Comparison of ENCODE assay signal across 8 mouse cellular contexts in the genomic region with DNA sequence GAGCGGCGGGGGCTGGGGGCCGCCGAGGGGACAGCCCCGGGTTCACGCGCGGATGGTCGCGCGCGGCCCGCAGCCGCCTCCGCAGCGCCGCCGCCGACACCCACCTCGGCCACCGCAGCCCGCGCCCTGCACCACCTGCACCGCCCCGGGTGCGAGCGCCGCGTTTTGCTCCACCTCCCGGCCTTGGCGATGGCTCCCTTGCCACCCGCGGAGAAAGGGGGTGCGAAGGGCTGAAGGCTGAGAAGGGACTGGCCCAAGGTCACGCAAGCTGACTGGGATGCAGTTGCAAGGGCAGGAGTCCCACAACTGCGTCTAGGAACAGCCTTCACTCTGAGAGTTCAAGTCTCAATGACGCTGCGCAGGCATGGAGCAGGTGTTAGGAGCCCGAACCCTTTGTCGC. TPM values are rescaled to one million over a fixed set of nuclear protein-coding genes. Genes with fewer than 3 reads are reported as not detected.
DNase-seq lines count a peak whose midpoint lies in the region; ATAC-seq and TF ChIP-seq lines count a peak whose summit lies in the region.

No protein-coding gene starts in this region.

- TF ChIP-seq POLR2A in MEL (IDR thresholded peaks at IDR 0.05; ENCODE audit: control insufficient read depth in 1 of 2, insufficient read depth in 1 of 2, low read depth in 1 of 2, low read length in 2 of 2, poor library complexity in 1 of 2): no peak

- TF ChIP-seq RAD21 in MEL (IDR thresholded peaks at IDR 0.05; ENCODE audit: low read depth, low read length): no peak

- peak overlapping the region; percentile 83 for H3K9ac ChIP-seq in heart, embryonic 14.5 days (ENCODE audit: low read length)
- H3K9ac ChIP-seq in MEL (ENCODE audit: control insufficient read depth, low read depth, low read length, poor library complexity, severe bottlenecking): peak overlapping the region; percentile 64
- H3K9ac ChIP-seq in embryonic facial prominence, embryonic 11.5 days (replicated peaks; ENCODE audit: low read length): peak overlapping the region; percentile 73
- peak overlapping the region; percentile 70 for H3K9ac ChIP-seq in intestine, postnatal 0 days (ENCODE audit: low read depth, low read length)
- peak overlapping the region; percentile 78 for H3K9ac ChIP-seq in midbrain, embryonic 13.5 days (replicated peaks)

- no peak for TF ChIP-seq EP300 in MEL (IDR thresholded peaks at IDR 0.05; ENCODE audit: low read depth in 1 of 2, low read length in 2 of 2)

- peaks cover 22 to 38% of the 10 kb centered on the region in 2 experiments for H3K4me1 ChIP-seq in heart, embryonic 14.5 days (ENCODE audit: control insufficient read depth in 2 of 2, insufficient read depth in 2 of 2, low read length in 2 of 2)
- no peaks in the 10 kb centered on the region for H3K4me1 ChIP-seq in MEL (ENCODE audit: control insufficient read depth in 1 of 2, insufficient read depth in 2 of 2, low read length in 2 of 2)
- H3K4me1 ChIP-seq in embryonic facial prominence, embryonic 11.5 days (ENCODE audit: control insufficient read depth, insufficient read depth, low read length): peaks cover 9% of the 10 kb centered on the region
- H3K4me1 ChIP-seq in intestine, postnatal 0 days (replicated peaks; ENCODE audit: control insufficient read depth, insufficient read depth, low read length): peaks cover 9% of the 10 kb centered on the region; the same call in 1 of the 2 replicates
- peaks cover 28% of the 10 kb centered on the region for H3K4me1 ChIP-seq in midbrain, embryonic 13.5 days (replicated peaks)

- H3K27me3 ChIP-seq in heart, embryonic 14.5 days (ENCODE audit: control insufficient read depth, insufficient read depth, low read length): no peaks in the 10 kb centered on the region
- no peaks in the 10 kb centered on the region for H3K27me3 ChIP-seq in MEL (ENCODE audit: control insufficient read depth in 1 of 2, insufficient read depth in 2 of 2, low read length in 2 of 2)
- no peaks in the 10 kb centered on the region for H3K27me3 ChIP-seq in embryonic facial prominence, embryonic 11.5 days (ENCODE audit: control insufficient read depth, insufficient read depth, low read length)
- no peaks in the 10 kb centered on the region for H3K27me3 ChIP-seq in intestine, postnatal 0 days (replicated peaks; ENCODE audit: control insufficient read depth, insufficient read depth, low read length)
- no peaks in the 10 kb centered on the region for H3K27me3 ChIP-seq in midbrain, embryonic 13.5 days

- peaks cover 26% of the 10 kb centered on the region for H3K36me3 ChIP-seq in heart, embryonic 14.5 days (ENCODE audit: control insufficient read depth, insufficient read depth, low read length)
- H3K36me3 ChIP-seq in MEL (ENCODE audit: control insufficient read depth in 1 of 2, insufficient read depth in 2 of 2, low read length in 2 of 2): peaks cover 0 to 2% of the 10 kb centered on the region in 2 experiments; a peak in 1 of 4 replicates
- H3K36me3 ChIP-seq in embryonic facial prominence, embryonic 11.5 days (replicated peaks; ENCODE audit: control insufficient read depth, insufficient read depth, low read depth, low read length): no peaks in the 10 kb centered on the region
- peaks cover 6% of the 10 kb centered on the region; the same call in 1 of the 2 replicates for H3K36me3 ChIP-seq in intestine, postnatal 0 days (ENCODE audit: control insufficient read depth, insufficient read depth)
- H3K36me3 ChIP-seq in midbrain, embryonic 13.5 days: peaks cover 19% of the 10 kb centered on the region

- WGBS in heart, embryonic 14.5 days: 3% methylated on average over 38 of the region's 40 CpGs
- WGBS in embryonic facial prominence, embryonic 11.5 days: 1% methylated on average over 37 of the region's 40 CpGs
- WGBS in intestine, postnatal 0 days: 3% methylated on average over 27 of the region's 40 CpGs
- 3% methylated on average over 30 of the region's 40 CpGs for WGBS in midbrain, embryonic 13.5 days

- H3K9me3 ChIP-seq in heart, embryonic 14.5 days (ENCODE audit: control insufficient read depth, low read length): no peaks in the 10 kb centered on the region
- H3K9me3 ChIP-seq in MEL (replicated peaks; ENCODE audit: insufficient read depth, low read length): no peaks in the 10 kb centered on the region
- H3K9me3 ChIP-seq in embryonic facial prominence, embryonic 11.5 days (replicated peaks; ENCODE audit: control insufficient read depth, low read length): no peaks in the 10 kb centered on the region
- H3K9me3 ChIP-seq in intestine, postnatal 0 days (ENCODE audit: control insufficient read depth): no peaks in the 10 kb centered on the region
- no peaks in the 10 kb centered on the region for H3K9me3 ChIP-seq in midbrain, embryonic 13.5 days

- TF ChIP-seq CTCF in MEL (IDR thresholded peaks at IDR 0.05 in 2 of 3, conservative IDR thresholded peaks at IDR 0.05 in 1 of 3; ENCODE audit: control insufficient read depth in 1 of 3, insufficient read depth in 1 of 3, low read depth in 2 of 3, low read length in 3 of 3, poor library complexity in 1 of 3, severe bottlenecking in 1 of 3): no peak
- TF ChIP-seq CTCF in intestine, postnatal 0 days (IDR thresholded peaks at IDR 0.05; ENCODE audit: low read depth): no peak

- H3K4me3 ChIP-seq in heart, embryonic 14.5 days (ENCODE audit: control insufficient read depth in 1 of 2, insufficient read depth in 1 of 2, low read depth in 1 of 2, low read length in 2 of 2): peak overlapping the region; percentile 46 to 64
- H3K4me3 ChIP-seq in MEL (ENCODE audit: control insufficient read depth in 1 of 2, insufficient read depth in 1 of 2, low read depth in 2 of 2, low read length in 2 of 2): peak overlapping the region; percentile 43 to 57
- H3K4me3 ChIP-seq in embryonic facial prominence, embryonic 11.5 days (ENCODE audit: low read depth, low read length): peak overlapping the region; percentile 57
- peak overlapping the region; percentile 64 for H3K4me3 ChIP-seq in intestine, postnatal 0 days (ENCODE audit: low read depth, low read length)
- peak overlapping the region; percentile 57 for H3K4me3 ChIP-seq in midbrain, embryonic 13.5 days (replicated peaks)

- H3K27ac ChIP-seq in heart, embryonic 14.5 days (replicated peaks in 1 of 2; ENCODE audit: control insufficient read depth in 1 of 2, insufficient read depth in 1 of 2, low read depth in 2 of 2, low read length in 2 of 2): peak overlapping the region; percentile 43 to 91
- no peak overlapping the region for H3K27ac ChIP-seq in MEL (ENCODE audit: control insufficient read depth, low read depth, low read length)
- peak overlapping the region; percentile 73 for H3K27ac ChIP-seq in embryonic facial prominence, embryonic 11.5 days (replicated peaks; ENCODE audit: low read depth, low read length)
- H3K27ac ChIP-seq in intestine, postnatal 0 days (ENCODE audit: low read depth, low read length): peak overlapping the region; percentile 82
- H3K27ac ChIP-seq in midbrain, embryonic 13.5 days: 0 out of 2 replicates have a peak overlapping the region, but pooled peaks have one; percentile 56

- DNase-seq in heart, postnatal 4 days: no peak
- DNase-seq in MEL (ENCODE audit: low read depth, low spot score): peak; percentile 35
- peak; percentile 28 for DNase-seq in embryonic facial prominence, embryonic 11.5 days (ENCODE audit: low spot score)
- DNase-seq in thymus, postnatal 14 days: peak; percentile 53
- DNase-seq in layer of hippocampus, adult 8-10 months (ENCODE audit: low spot score in 2 of 2): no peak

- peak overlapping the region; percentile 95 for H3K4me2 ChIP-seq in heart, embryonic 14.5 days (ENCODE audit: low read length)
- peak overlapping the region; percentile 97 for H3K4me2 ChIP-seq in embryonic facial prominence, embryonic 11.5 days (ENCODE audit: low read depth, low read length)
- peak overlapping the region; percentile 100 for H3K4me2 ChIP-seq in intestine, postnatal 0 days (replicated peaks; ENCODE audit: low read depth)
- peak overlapping the region; percentile 97 for H3K4me2 ChIP-seq in midbrain, embryonic 13.5 days (replicated peaks)

- H3K79me2 ChIP-seq in MEL (ENCODE audit: control insufficient read depth, insufficient read depth, low read length, poor library complexity): no peaks in the 10 kb centered on the region; the same call in 1 of the 2 replicates

- peak; percentile 13; the same call in 1 of the 2 replicates for ATAC-seq in heart, embryonic 14.5 days (ENCODE audit: insufficient number of reproducible peaks, insufficient read depth, low FRiP score, low read depth)
- peak; percentile 12; the same call in 1 of the 2 replicates for ATAC-seq in embryonic facial prominence, embryonic 11.5 days (replicated peaks; ENCODE audit: insufficient number of reproducible peaks, low FRiP score, low TSS enrichment, low read depth)
- peak; percentile 11; the same call in 1 of the 2 replicates for ATAC-seq in intestine, postnatal 0 days
- peak; percentile 37 for ATAC-seq in midbrain, embryonic 13.5 days

TF ChIP-seq in MEL, 35 proteins besides CTCF, POLR2A, EP300 and RAD21 (continues in another document):
- TF ChIP-seq ZNF384 (IDR thresholded peaks at IDR 0.05; ENCODE audit: low read depth, low read length) (no peak), TBP (IDR thresholded peaks at IDR 0.05; ENCODE audit: low read depth, low read length) (no peak), CHD1 (IDR thresholded peaks at IDR 0.05; ENCODE audit: low read depth, low read length) (no peak), ETS1 (IDR thresholded peaks at IDR 0.05; ENCODE audit: low read depth, low read length) (no peak), POLR2AphosphoS2 (IDR thresholded peaks at IDR 0.05; ENCODE audit: low read length) (no peak), NRF1 (IDR thresholded peaks at IDR 0.05; ENCODE audit: insufficient read depth, low read depth, low read length, poor library complexity, severe bottlenecking) (no peak), TAL1 (IDR thresholded peaks at IDR 0.05; ENCODE audit: low read length) (no peak), ELF1 (IDR thresholded peaks at IDR 0.05; ENCODE audit: low read depth, low read length) (no peak), RCOR1 (IDR thresholded peaks at IDR 0.05; ENCODE audit: low read depth, low read length) (no peak), ZMIZ1 (IDR thresholded peaks at IDR 0.05; ENCODE audit: low read depth, low read length) (no peak), USF2 (IDR thresholded peaks at IDR 0.05; ENCODE audit: borderline replicate concordance in 1 of 2, insufficient read depth in 1 of 2, low read depth in 1 of 2, low read length in 2 of 2) (no peak)

RNA-seq across cellular contexts. Expression of a gene that starts 30.9 kb away (rescaled TPM):
- 3.3 and 4.2 TPM in 2 replicates for polyA plus RNA-seq in heart, embryonic 14.5 days (2014; fragmentation: Nextera tagmentation; extraction: Ambion mirVana)
- total RNA-seq in heart, postnatal 4 days (2021): 10 to 100 TPM; 24.7 to 25.5 TPM
- total RNA-seq in MEL (2012; rRNA removed): 5.5 and 5.6 TPM in 2 replicates
- polyA plus RNA-seq in MEL (2012; ENCODE audit: insufficient read depth in 1 of 2, insufficient read length in 2 of 2, low read depth in 1 of 2, low replicate concordance in 2 of 2, missing spikeins in 1 of 2): 1 to 10 TPM in 1 of 2 experiments, not detected in 1; 9.2 TPM
- polyA plus RNA-seq in embryonic facial prominence, embryonic 11.5 days (2014; fragmentation: Nextera tagmentation; extraction: Ambion mirVana): 1.8 and 2.7 TPM in 2 replicates
- polyA plus RNA-seq in intestine, postnatal 0 days (2015; fragmentation: Nextera tagmentation; extraction: Ambion mirVana): 2.3 and 2.6 TPM in 2 replicates
- polyA plus RNA-seq in midbrain, embryonic 13.5 days (2015; fragmentation: Nextera tagmentation; extraction: Ambion mirVana): 1.8 and 1.9 TPM in 2 replicates
- 10 to 100 TPM; 23.7 to 29.5 (median 26.6) TPM for total RNA-seq in layer of hippocampus, adult 8-10 months (2022)

Comparison
In these comparisons a context has a peak if more than half of its experiments do, and no peak if none do; other contexts are left out.
1. DNase-seq: peak in MEL (single experiment), embryonic facial prominence, embryonic 11.5 days (single experiment) and thymus, postnatal 14 days (single experiment); none in heart, postnatal 4 days (single experiment) and layer of hippocampus, adult 8-10 months (0 of 2).
2. Peak in every context shown above with its lines, with median percentiles within 50 percentile points of each other: ATAC-seq, H3K4me2 ChIP-seq, H3K4me3 ChIP-seq and H3K9ac ChIP-seq.